Mouse (Mus musculus) large intestine, adult 2 months (tissue): Measurements from ENCODE around the gene Sppl2c. TPM values are rescaled to one million over a fixed set of nuclear protein-coding genes. Genes with fewer than 3 reads are reported as not detected.

Source experiments
- DNase-seq: peaks from one replicate; pipeline ENCODE4 v3.0.0-alpha.2; 2012; ENCODE audit warnings: low read depth, low spot score
- WGBS: fragments of 180-500 bp; shearing (Covaris S2); methylation state at CpG from one replicate; pipeline ENCODE4 v1.1.7; 2018; 5-methylcytosine and 5-hydroxymethylcytosine counted together
- polyA plus RNA-seq: library from polyadenylated mRNA; depleted of rRNA; stranded (reverse); fragments of >200 nt; gene quantifications from 2 replicates; pipeline ENCODE4 v1.2.3, GENCODE M21; 2012; rRNA removed

The Sppl2c gene
- 0.04 TPM in 1 of 2 replicates, not detected in the other for polyA plus RNA-seq

GRCm38 (mm10) chr11:104186135-104186836, at the start of gene Sppl2c:
Gene Sppl2c, plus strand, starts transcription at chr11:104186327.
- 52% methylated on average over 13 of the region's 13 CpGs for WGBS
- DNase-seq, result no peak

GRCm38 (mm10) chr11:104138976-104139375, 47.2 kb upstream of the Sppl2c start:
- no peak for DNase-seq
- 66% methylated on average over 3 of the region's 3 CpGs for WGBS

GRCm38 (mm10) chr11:104144930-104145329, 41.2 kb upstream of the Sppl2c start:
- no peak for DNase-seq
- WGBS, result 100% methylated on average over 1 of the region's 1 CpGs

GRCm38 (mm10) chr11:104148787-104149186, 37.3 kb upstream of the Sppl2c start:
- 76% methylated on average over 7 of the region's 7 CpGs for WGBS
- DNase-seq, result no peak

GRCm38 (mm10) chr11:104150911-104151310, 35.2 kb upstream of the Sppl2c start:
- 67% methylated on average over 5 of the region's 5 CpGs for WGBS
- DNase-seq, result no peak

GRCm38 (mm10) chr11:104154332-104154731, 31.8 kb upstream of the Sppl2c start:
- 63% methylated on average over 4 of the region's 4 CpGs for WGBS
- no peak for DNase-seq

- 40% methylated on average over 9 of the region's 9 CpGs for WGBS
- no peak for DNase-seq
Measured at GRCm38 (mm10) chr11:104154820-104155635, 31.1 kb upstream of the Sppl2c start.

GRCm38 (mm10) chr11:104155899-104156298, 30.2 kb upstream of the Sppl2c start:
- no peak for DNase-seq

GRCm38 (mm10) chr11:104156391-104156790, 29.7 kb upstream of the Sppl2c start:
- DNase-seq, result no peak
- WGBS, result 49% methylated on average over 3 of the region's 3 CpGs

- DNase-seq, result no peak
- WGBS, result 8% methylated on average over 23 of the region's 23 CpGs
Measured at GRCm38 (mm10) chr11:104157603-104158259, 28.4 kb upstream of the Sppl2c start.

GRCm38 (mm10) chr11:104158260-104158907, 27.7 kb upstream of the Sppl2c start:
- DNase-seq, result no peak
- 8% methylated on average over 17 of the region's 17 CpGs for WGBS

GRCm38 (mm10) chr11:104159769-104160272, 26.3 kb upstream of the Sppl2c start:
- DNase-seq, result no peak
- 69% methylated on average over 4 of the region's 4 CpGs for WGBS

- no peak for DNase-seq
- WGBS, result 69% methylated on average over 5 of the region's 5 CpGs
Measured at GRCm38 (mm10) chr11:104161153-104161552, 25.0 kb upstream of the Sppl2c start.

- WGBS, result 85% methylated on average over 10 of the region's 10 CpGs
- DNase-seq, result no peak
Measured at GRCm38 (mm10) chr11:104164257-104164656, 21.9 kb upstream of the Sppl2c start.

GRCm38 (mm10) chr11:104171281-104171781, 14.8 kb upstream of the Sppl2c start:
- WGBS, result 35% methylated on average over 12 of the region's 12 CpGs
- DNase-seq, result no peak

GRCm38 (mm10) chr11:104178893-104179292, 7.2 kb upstream of the Sppl2c start:
- WGBS, result 18% methylated on average over 7 of the region's 7 CpGs
- no peak for DNase-seq

- 63% methylated on average over 5 of the region's 5 CpGs for WGBS
Measured at GRCm38 (mm10) chr11:104179804-104180203, 6.3 kb upstream of the Sppl2c start.

GRCm38 (mm10) chr11:104182141-104182540, 4.0 kb upstream of the Sppl2c start:
- WGBS, result 66% methylated on average over 3 of the region's 3 CpGs

More at GRCm38 (mm10) chr11:104179804-104180203, 6.3 kb upstream of the Sppl2c start:
- DNase-seq, result no peak

GRCm38 (mm10) chr11:104186837-104187150, 667 bp downstream of the Sppl2c start:
- 89% methylated on average over 9 of the region's 9 CpGs for WGBS
- no peak for DNase-seq

More at GRCm38 (mm10) chr11:104182141-104182540, 4.0 kb upstream of the Sppl2c start:
- DNase-seq, result no peak

GRCm38 (mm10) chr11:104187766-104188165, 1.6 kb downstream of the Sppl2c start:
- WGBS, result 92% methylated on average over 10 of the region's 10 CpGs
- no peak for DNase-seq
